Mouse (Mus musculus) embryonic facial prominence, embryonic 11.5 days (tissue): ENCODE measurements around the gene Usp33. TPM values are rescaled to one million over a fixed set of nuclear protein-coding genes. Genes with fewer than 3 reads are reported as not detected.

Source experiments
- ATAC-seq: fragments of 200-750 bp; cut with Nextera tagmentation; replicated peaks from 2 replicates; pipeline ENCODE4 v1.8.0; 2017; ENCODE audit warnings: low read depth; ENCODE audit not compliant: insufficient number of reproducible peaks, low FRiP score, low TSS enrichment
- DNase-seq: peaks from one replicate; pipeline ENCODE4 v3.0.0-alpha.2; 2015; ENCODE audit warnings: low spot score
- H3K27ac ChIP-seq: fragments of 300-500 bp; sonication (generic); replicated peaks from 2 replicates; pipeline ENCODE4 v1.5.1; 2014; ENCODE audit warnings: mild to moderate bottlenecking, low read depth, low read length, control low read depth
- H3K27me3 ChIP-seq: fragments of 300-500 bp; sonication (generic); 2 replicates; pipeline ENCODE4 v1.6.1; 2014; ENCODE audit warnings: mild to moderate bottlenecking, low read length, moderate library complexity, mixed read lengths; ENCODE audit not compliant: control insufficient read depth, insufficient read depth
- H3K36me3 ChIP-seq: fragments of 300-500 bp; sonication (generic); replicated peaks from 2 replicates; pipeline ENCODE4 v1.6.1; 2014; ENCODE audit warnings: low read depth, mild to moderate bottlenecking, low read length, moderate library complexity, mixed read lengths; ENCODE audit not compliant: control insufficient read depth, insufficient read depth
- H3K4me1 ChIP-seq: fragments of 300-500 bp; sonication (generic); 2 replicates; pipeline ENCODE4 v1.6.1; 2014; ENCODE audit warnings: low read length, mixed read lengths; ENCODE audit not compliant: control insufficient read depth, insufficient read depth
- H3K4me2 ChIP-seq: fragments of 300-500 bp; sonication (generic); 2 replicates; pipeline ENCODE4 v1.6.1; 2014; ENCODE audit warnings: low read depth, mild to moderate bottlenecking, control low read depth, low read length, moderate library complexity
- H3K4me3 ChIP-seq: fragments of 300-500 bp; sonication (generic); 2 replicates; pipeline ENCODE4 v1.5.1; 2014; ENCODE audit warnings: low read depth, low read length, control low read depth
- H3K9ac ChIP-seq: fragments of 300-500 bp; sonication (generic); replicated peaks from 2 replicates; pipeline ENCODE4 v1.6.1; 2014; ENCODE audit warnings: mild to moderate bottlenecking, control low read depth, low read length
- H3K9me3 ChIP-seq: fragments of 300-500 bp; sonication (generic); replicated peaks from 2 replicates; pipeline ENCODE4 v1.6.1; 2016; ENCODE audit warnings: mild to moderate bottlenecking, low read length, inconsistent platforms, mixed read lengths; ENCODE audit not compliant: control insufficient read depth
- WGBS: fragments of 180-500 bp; shearing (Covaris S2); extraction: QIAGEN DNeasy Blood & Tissue Kit; methylation state at CpG from one replicate; pipeline ENCODE4 v1.1.7; 2014; 5-methylcytosine and 5-hydroxymethylcytosine counted together
- polyA plus RNA-seq: library from polyadenylated mRNA; unstranded; fragments of >200 nt; fragmentation: Nextera tagmentation; extraction: Ambion mirVana; gene quantifications from 2 replicates; pipeline ENCODE4 v1.2.1, GENCODE M21; 2014

The Usp33 gene
- polyA plus RNA-seq, 1 experiment from 2014 or later = 66.8 TPM

GRCm38 (mm10) chr3:152412362-152412761, 66.1 kb downstream of the Usp33 start:
- H3K4me2 ChIP-seq = no peak overlapping the region
- no peaks in the 10 kb centered on the region for H3K9me3 ChIP-seq
- no peak overlapping the region for H3K9ac ChIP-seq
- H3K4me3 ChIP-seq = no peak overlapping the region
- WGBS = 80% methylated on average over 4 of the region's 4 CpGs
- no peak for DNase-seq
- no peak overlapping the region for H3K27ac ChIP-seq
- no peaks in the 10 kb centered on the region for H3K4me1 ChIP-seq
- no peaks in the 10 kb centered on the region for H3K36me3 ChIP-seq
- ATAC-seq = no peak
- no peaks in the 10 kb centered on the region for H3K27me3 ChIP-seq

GRCm38 (mm10) chr3:152428925-152429324, 82.6 kb downstream of the Usp33 start:
- no peak overlapping the region for H3K27ac ChIP-seq
- DNase-seq = no peak
- no peaks in the 10 kb centered on the region for H3K9me3 ChIP-seq
- peaks cover 3% of the 10 kb centered on the region; the same call in 1 of the 2 replicates for H3K36me3 ChIP-seq
- H3K27me3 ChIP-seq = no peaks in the 10 kb centered on the region
- WGBS = 94% methylated on average over 8 of the region's 8 CpGs
- no peak overlapping the region for H3K4me3 ChIP-seq
- H3K4me2 ChIP-seq = no peak overlapping the region
- no peak for ATAC-seq
- no peak overlapping the region for H3K9ac ChIP-seq
- no peaks in the 10 kb centered on the region for H3K4me1 ChIP-seq

GRCm38 (mm10) chr3:152432677-152433076, 86.4 kb downstream of the Usp33 start:
- no peak overlapping the region for H3K4me2 ChIP-seq
- 95% methylated on average over 7 of the region's 7 CpGs for WGBS
- H3K4me3 ChIP-seq = no peak overlapping the region
- peaks cover 2% of the 10 kb centered on the region; the same call in 1 of the 2 replicates for H3K36me3 ChIP-seq
- DNase-seq = no peak
- H3K9me3 ChIP-seq = no peaks in the 10 kb centered on the region
- ATAC-seq = no peak
- H3K27ac ChIP-seq = no peak overlapping the region
- H3K27me3 ChIP-seq = no peaks in the 10 kb centered on the region
- H3K9ac ChIP-seq = no peak overlapping the region
- no peaks in the 10 kb centered on the region for H3K4me1 ChIP-seq

- no peak overlapping the region for H3K4me3 ChIP-seq
- H3K27ac ChIP-seq = no peak overlapping the region
- H3K4me2 ChIP-seq = no peak overlapping the region
- no peaks in the 10 kb centered on the region for H3K36me3 ChIP-seq
- ATAC-seq (no peak), DNase-seq (no peak)
- no peaks in the 10 kb centered on the region for H3K9me3 ChIP-seq
- no peak overlapping the region for H3K9ac ChIP-seq
- no peaks in the 10 kb centered on the region for H3K27me3 ChIP-seq
- H3K4me1 ChIP-seq = no peaks in the 10 kb centered on the region
Observed at GRCm38 (mm10) chr3:152435590-152435989, 89.3 kb downstream of the Usp33 start.

- Histone ChIP-seq H3K9me3 (no peaks in the 10 kb centered on the region), H3K4me3 (no peak overlapping the region), H3K9ac (no peak overlapping the region), H3K27ac (no peak overlapping the region), H3K4me1 (no peaks in the 10 kb centered on the region), H3K4me2 (no peak overlapping the region), H3K27me3 (no peaks in the 10 kb centered on the region), H3K36me3 (no peaks in the 10 kb centered on the region)
- WGBS = 94% methylated on average over 7 of the region's 7 CpGs
- ATAC-seq = no peak
- DNase-seq = no peak
Observed at GRCm38 (mm10) chr3:152438068-152438467, 91.8 kb downstream of the Usp33 start.

GRCm38 (mm10) chr3:152442795-152443194, 96.5 kb downstream of the Usp33 start:
- H3K4me3 ChIP-seq = no peak overlapping the region
- no peak overlapping the region for H3K4me2 ChIP-seq
- H3K9me3 ChIP-seq = no peaks in the 10 kb centered on the region
- no peaks in the 10 kb centered on the region for H3K27me3 ChIP-seq
- H3K4me1 ChIP-seq = no peaks in the 10 kb centered on the region
- DNase-seq (no peak), ATAC-seq (no peak)
- H3K36me3 ChIP-seq = no peaks in the 10 kb centered on the region
- 91% methylated on average over 4 of the region's 4 CpGs for WGBS
- H3K27ac ChIP-seq = no peak overlapping the region
- H3K9ac ChIP-seq = no peak overlapping the region

Other genes with a start within 250 kb of the Usp33 start
- gene Gipc2, start 180.2 kb upstream of the Usp33 start, polyA plus RNA-seq = 4.2 TPM in 2 replicates
- 31.1 and 32.6 TPM in 2 replicates for gene Dnajb4, start 136.2 kb upstream of the Usp33 start, polyA plus RNA-seq
- 419 and 482 TPM in 2 replicates for gene Fubp1, start 136.1 kb upstream of the Usp33 start, polyA plus RNA-seq
- 4.9 and 5.3 TPM in 2 replicates for gene Nexn, start 80.1 kb upstream of the Usp33 start, polyA plus RNA-seq
- gene Miga1, start 6.1 kb upstream of the Usp33 start, polyA plus RNA-seq = 18.8 and 21.1 TPM in 2 replicates
- 62.8 and 70.9 TPM in 2 replicates for gene Zzz3, start 49.0 kb downstream of the Usp33 start, polyA plus RNA-seq